Mouse (Mus musculus): ENCODE measurements around the gene Tbce. TPM values are rescaled to one million over a fixed set of nuclear protein-coding genes. Genes with fewer than 3 reads are reported as not detected.

Gene Tbce
- polyA plus RNA-seq, 1 experiment: 36.7 TPM

DNA sequence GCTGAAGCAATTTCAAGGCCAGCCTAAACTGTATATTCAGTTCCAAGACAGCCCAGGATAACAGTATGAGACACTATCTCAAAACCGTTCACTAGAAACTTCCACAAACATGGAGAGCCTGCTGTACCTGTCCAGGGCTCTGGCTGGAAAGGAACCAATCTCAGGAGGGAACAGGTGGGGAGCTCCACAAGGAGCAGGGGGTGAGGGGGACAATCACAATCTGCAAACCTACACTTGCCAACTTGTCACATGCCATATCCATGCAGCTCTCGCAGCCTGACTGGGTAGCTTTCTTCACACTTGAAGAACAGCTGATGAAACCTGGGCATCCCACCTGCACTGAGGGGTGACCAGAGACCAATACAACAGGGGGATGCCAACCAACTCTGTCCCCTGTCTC is 25.4 kb downstream of the Tbce start:
- 93% methylated on average over 2 of the region's 2 CpGs for WGBS
- Histone ChIP-seq H3K4me1 (replicated peaks; ENCODE audit: control insufficient read depth, insufficient read depth, low read length) (no peaks in the 10 kb centered on the region; the same call in 1 of the 2 replicates), H3K36me3 (ENCODE audit: control insufficient read depth, insufficient read depth, low read length) (peaks cover 23% of the 10 kb centered on the region), H3K4me3 (ENCODE audit: control insufficient read depth, insufficient read depth, low read length) (no peak overlapping the region), H3K27me3 (ENCODE audit: control insufficient read depth, insufficient read depth, low read length) (no peaks in the 10 kb centered on the region), H3K27ac (ENCODE audit: control insufficient read depth, insufficient read depth, low read length) (no peak overlapping the region)
- DNase-seq: no peak
- TF ChIP-seq CTCF (IDR thresholded peaks at IDR 0.05; ENCODE audit: borderline replicate concordance, control insufficient read depth, extremely low read depth, insufficient read depth, low read length, poor library complexity): no peak
- TF ChIP-seq POLR2A (IDR thresholded peaks at IDR 0.05; ENCODE audit: control insufficient read depth, extremely low read depth, insufficient read depth, low read length, poor library complexity): no peak

GRCm38 (mm10) chr13:14011454-14011995 is 27.9 kb downstream of the Tbce start:
- Histone ChIP-seq H3K27me3 (ENCODE audit: control insufficient read depth, insufficient read depth, low read length) (no peaks in the 10 kb centered on the region), H3K4me1 (replicated peaks; ENCODE audit: control insufficient read depth, insufficient read depth, low read length) (no peaks in the 10 kb centered on the region; the same call in 1 of the 2 replicates), H3K27ac (ENCODE audit: control insufficient read depth, insufficient read depth, low read length) (no peak overlapping the region), H3K4me3 (ENCODE audit: control insufficient read depth, insufficient read depth, low read length) (no peak overlapping the region), H3K36me3 (ENCODE audit: control insufficient read depth, insufficient read depth, low read length) (peaks cover 21% of the 10 kb centered on the region)
- TF ChIP-seq CTCF (IDR thresholded peaks at IDR 0.05; ENCODE audit: borderline replicate concordance, control insufficient read depth, extremely low read depth, insufficient read depth, low read length, poor library complexity): no peak
- 90% methylated on average over 4 of the region's 4 CpGs for WGBS
- DNase-seq: no peak

DNA sequence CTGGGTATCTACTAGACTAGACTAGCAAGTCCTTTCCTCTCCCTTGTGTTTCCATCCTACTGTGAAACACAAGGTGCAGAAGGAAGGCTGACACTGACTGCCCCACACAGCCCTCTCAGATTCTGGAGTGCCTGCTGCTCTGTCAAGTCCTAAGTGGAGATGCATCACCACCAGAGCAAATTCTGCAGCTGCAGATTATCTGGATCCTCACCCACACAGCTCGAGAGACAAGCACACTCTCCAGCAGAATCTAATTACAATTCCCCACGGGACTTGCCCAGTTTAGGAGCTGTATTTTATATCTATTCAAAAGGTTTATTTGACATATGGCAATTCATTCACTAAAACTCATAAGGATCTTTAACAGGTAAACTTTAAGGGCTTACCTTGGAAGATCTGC is 33.4 kb downstream of the Tbce start:
- TF ChIP-seq CTCF (IDR thresholded peaks at IDR 0.05; ENCODE audit: borderline replicate concordance, control insufficient read depth, extremely low read depth, insufficient read depth, low read length, poor library complexity) (no peak), POLR2A (IDR thresholded peaks at IDR 0.05; ENCODE audit: control insufficient read depth, extremely low read depth, insufficient read depth, low read length, poor library complexity) (no peak)
- 89% methylated on average over 2 of the region's 2 CpGs for WGBS
- no peak overlapping the region for H3K4me3 ChIP-seq (ENCODE audit: control insufficient read depth, insufficient read depth, low read length)
- no peak for DNase-seq
- H3K27ac ChIP-seq (ENCODE audit: control insufficient read depth, insufficient read depth, low read length): no peak overlapping the region
- H3K36me3 ChIP-seq (ENCODE audit: control insufficient read depth, insufficient read depth, low read length): peaks cover 52% of the 10 kb centered on the region
- H3K27me3 ChIP-seq (ENCODE audit: control insufficient read depth, insufficient read depth, low read length): no peaks in the 10 kb centered on the region
- no peaks in the 10 kb centered on the region for H3K4me1 ChIP-seq (replicated peaks; ENCODE audit: control insufficient read depth, insufficient read depth, low read length)

DNA sequence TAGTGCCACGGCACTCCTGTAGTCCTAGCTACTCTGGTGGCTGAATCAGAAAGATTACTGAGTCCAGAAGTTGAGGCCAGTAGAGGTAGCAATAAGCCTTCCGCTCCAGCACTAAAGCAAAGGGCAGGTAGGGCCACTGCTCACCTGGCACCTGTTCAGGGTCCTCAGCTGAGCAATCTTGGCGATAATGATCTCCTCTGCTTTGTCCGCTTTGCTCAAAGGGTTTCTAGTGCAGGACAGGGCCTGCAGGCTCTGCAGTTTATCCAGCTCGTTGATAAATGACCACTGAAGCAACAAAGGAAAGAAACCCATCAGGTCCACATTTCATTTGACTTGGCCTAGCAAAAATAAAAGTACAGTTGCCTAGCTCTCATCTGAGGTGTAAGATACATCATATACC is 34.4 kb downstream of the Tbce start:
- Histone ChIP-seq H3K36me3 (ENCODE audit: control insufficient read depth, insufficient read depth, low read length) (peaks cover 62% of the 10 kb centered on the region), H3K27ac (ENCODE audit: control insufficient read depth, insufficient read depth, low read length) (no peak overlapping the region), H3K27me3 (ENCODE audit: control insufficient read depth, insufficient read depth, low read length) (no peaks in the 10 kb centered on the region), H3K4me1 (replicated peaks; ENCODE audit: control insufficient read depth, insufficient read depth, low read length) (no peaks in the 10 kb centered on the region), H3K4me3 (ENCODE audit: control insufficient read depth, insufficient read depth, low read length) (no peak overlapping the region)
- WGBS: 93% methylated on average over 5 of the region's 5 CpGs
- DNase-seq: no peak
- no peak for TF ChIP-seq POLR2A (IDR thresholded peaks at IDR 0.05; ENCODE audit: control insufficient read depth, extremely low read depth, insufficient read depth, low read length, poor library complexity)
- no peak for TF ChIP-seq CTCF (IDR thresholded peaks at IDR 0.05; ENCODE audit: borderline replicate concordance, control insufficient read depth, extremely low read depth, insufficient read depth, low read length, poor library complexity)

DNA sequence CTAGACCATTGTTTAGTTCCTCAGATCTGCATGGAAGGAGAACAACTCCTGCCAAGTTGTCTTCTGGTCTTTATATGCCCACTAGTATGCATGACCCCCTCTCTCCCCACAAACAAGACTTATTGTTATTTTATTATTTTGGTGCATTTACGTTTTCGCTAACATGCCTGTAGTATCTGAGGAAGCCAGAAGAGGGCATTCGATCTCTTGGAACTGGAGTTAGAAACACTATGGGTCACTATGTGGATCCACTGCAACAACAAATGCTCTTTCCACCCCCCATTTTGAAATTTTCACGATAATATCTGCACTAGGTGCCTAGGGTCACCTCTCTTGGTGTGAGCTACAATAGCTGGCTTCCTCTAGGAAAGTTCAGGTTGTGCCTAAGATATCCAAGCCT is 35.4 kb downstream of the Tbce start:
- 89% methylated on average over 4 of the region's 4 CpGs for WGBS
- no peak for DNase-seq

GRCm38 (mm10) chr13:14002706-14003105 is 36.7 kb downstream of the Tbce start:
- Histone ChIP-seq H3K27ac (ENCODE audit: control insufficient read depth, insufficient read depth, low read length) (no peak overlapping the region), H3K36me3 (ENCODE audit: control insufficient read depth, insufficient read depth, low read length) (peaks cover 66% of the 10 kb centered on the region), H3K4me1 (replicated peaks; ENCODE audit: control insufficient read depth, insufficient read depth, low read length) (no peaks in the 10 kb centered on the region), H3K4me3 (ENCODE audit: control insufficient read depth, insufficient read depth, low read length) (no peak overlapping the region), H3K27me3 (ENCODE audit: control insufficient read depth, insufficient read depth, low read length) (no peaks in the 10 kb centered on the region)
- no peak for DNase-seq
- 96% methylated on average over 2 of the region's 2 CpGs for WGBS
- TF ChIP-seq POLR2A (IDR thresholded peaks at IDR 0.05; ENCODE audit: control insufficient read depth, extremely low read depth, insufficient read depth, low read length, poor library complexity): no peak
- no peak for TF ChIP-seq CTCF (IDR thresholded peaks at IDR 0.05; ENCODE audit: borderline replicate concordance, control insufficient read depth, extremely low read depth, insufficient read depth, low read length, poor library complexity)

More for the DNA sequence above, 35.4 kb downstream of the Tbce start:
- peaks cover 65% of the 10 kb centered on the region for H3K36me3 ChIP-seq (ENCODE audit: control insufficient read depth, insufficient read depth, low read length)
- no peak overlapping the region for H3K4me3 ChIP-seq (ENCODE audit: control insufficient read depth, insufficient read depth, low read length)
- no peaks in the 10 kb centered on the region for H3K27me3 ChIP-seq (ENCODE audit: control insufficient read depth, insufficient read depth, low read length)
- H3K27ac ChIP-seq (ENCODE audit: control insufficient read depth, insufficient read depth, low read length): no peak overlapping the region
- H3K4me1 ChIP-seq (replicated peaks; ENCODE audit: control insufficient read depth, insufficient read depth, low read length): no peaks in the 10 kb centered on the region
- TF ChIP-seq POLR2A (IDR thresholded peaks at IDR 0.05; ENCODE audit: control insufficient read depth, extremely low read depth, insufficient read depth, low read length, poor library complexity) (no peak), CTCF (IDR thresholded peaks at IDR 0.05; ENCODE audit: borderline replicate concordance, control insufficient read depth, extremely low read depth, insufficient read depth, low read length, poor library complexity) (no peak)

- no peak overlapping the region for H3K27ac ChIP-seq (ENCODE audit: control insufficient read depth, insufficient read depth, low read length)
- no peak for DNase-seq
- H3K27me3 ChIP-seq (ENCODE audit: control insufficient read depth, insufficient read depth, low read length): no peaks in the 10 kb centered on the region
- TF ChIP-seq CTCF (IDR thresholded peaks at IDR 0.05; ENCODE audit: borderline replicate concordance, control insufficient read depth, extremely low read depth, insufficient read depth, low read length, poor library complexity) (no peak), POLR2A (IDR thresholded peaks at IDR 0.05; ENCODE audit: control insufficient read depth, extremely low read depth, insufficient read depth, low read length, poor library complexity) (no peak)
- H3K36me3 ChIP-seq (ENCODE audit: control insufficient read depth, insufficient read depth, low read length): peaks cover 75% of the 10 kb centered on the region
- H3K4me1 ChIP-seq (replicated peaks; ENCODE audit: control insufficient read depth, insufficient read depth, low read length): no peaks in the 10 kb centered on the region
- WGBS: 97% methylated on average over 5 of the region's 5 CpGs
- H3K4me3 ChIP-seq (ENCODE audit: control insufficient read depth, insufficient read depth, low read length): no peak overlapping the region
These were observed 42.0 kb downstream of the Tbce start for GRCm38 (mm10) chr13:13997476-13997875.
